Mouse (Mus musculus) hindbrain, embryonic 11.5 days (tissue): ENCODE measurements around the gene Serpinb6b. TPM values are rescaled to one million over a fixed set of nuclear protein-coding genes. Genes with fewer than 3 reads are reported as not detected.

ENCODE experiments used
- ATAC-seq: fragments of 200-750 bp; cut with Nextera tagmentation; 2 replicates; pipeline ENCODE4 v1.8.0; 2017; ENCODE audit warnings: mild to moderate bottlenecking, moderate TSS enrichment, moderate library complexity; ENCODE audit not compliant: low FRiP score
- DNase-seq: peaks from one replicate; pipeline ENCODE4 v3.0.0-alpha.2; 2015; ENCODE audit warnings: low spot score
- H3K27ac ChIP-seq: fragments of 300-500 bp; sonication (generic); 2 replicates; pipeline ENCODE4 v1.5.1; 2014; ENCODE audit warnings: mild to moderate bottlenecking, low read depth, low read length
- H3K27me3 ChIP-seq: fragments of 300-500 bp; sonication (generic); 2 replicates; pipeline ENCODE4 v1.6.1; 2014; ENCODE audit warnings: mild to moderate bottlenecking, low read length, moderate library complexity, mixed read lengths; ENCODE audit not compliant: control insufficient read depth, insufficient read depth
- H3K36me3 ChIP-seq: fragments of 300-500 bp; sonication (generic); 2 replicates; pipeline ENCODE4 v1.6.1; 2014; ENCODE audit warnings: mild to moderate bottlenecking, low read length, moderate library complexity, mixed read lengths; ENCODE audit not compliant: control insufficient read depth, insufficient read depth
- H3K4me1 ChIP-seq: fragments of 300-500 bp; sonication (generic); replicated peaks from 2 replicates; pipeline ENCODE4 v1.6.1; 2014; ENCODE audit warnings: low read length, mixed read lengths; ENCODE audit not compliant: control insufficient read depth, insufficient read depth
- H3K4me2 ChIP-seq: fragments of 300-500 bp; sonication (generic); replicated peaks from 2 replicates; pipeline ENCODE4 v1.6.1; 2014; ENCODE audit warnings: mild to moderate bottlenecking, low read depth, low read length
- H3K4me3 ChIP-seq: fragments of 300-500 bp; sonication (generic); 2 replicates; pipeline ENCODE4 v1.5.1; 2014; ENCODE audit warnings: low read depth, low read length
- H3K9ac ChIP-seq: fragments of 300-500 bp; sonication (generic); 2 replicates; pipeline ENCODE4 v1.6.1; 2014; ENCODE audit warnings: low read depth, low read length
- H3K9me3 ChIP-seq: fragments of 300-500 bp; sonication (generic); 2 replicates; pipeline ENCODE4 v1.6.1; 2016; ENCODE audit warnings: low read length; ENCODE audit not compliant: control insufficient read depth
- WGBS: fragments of 180-500 bp; shearing (Covaris S2); extraction: QIAGEN DNeasy Blood & Tissue Kit; methylation state at CpG from one replicate; pipeline ENCODE4 v1.1.7; 2014; 5-methylcytosine and 5-hydroxymethylcytosine counted together
- polyA plus RNA-seq: library from polyadenylated mRNA; unstranded; fragments of >200 nt; fragmentation: Nextera tagmentation; extraction: Ambion mirVana; gene quantifications from 2 replicates; pipeline ENCODE4 v1.2.1, GENCODE M21; 2014

The Serpinb6b gene
- polyA plus RNA-seq, 1 experiment from 2014 or later: 0.76 TPM

GRCm38 (mm10) chr13:33006555-33006954 is 41.5 kb downstream of the Serpinb6b start:
- H3K36me3 ChIP-seq: no peaks in the 10 kb centered on the region
- H3K4me2 ChIP-seq: no peak overlapping the region
- DNase-seq: no peak
- no peak for ATAC-seq
- 90% methylated on average over 3 of the region's 3 CpGs for WGBS
- H3K4me3 ChIP-seq: no peak overlapping the region
- H3K27ac ChIP-seq: no peak overlapping the region
- H3K4me1 ChIP-seq: no peaks in the 10 kb centered on the region
- H3K27me3 ChIP-seq: no peaks in the 10 kb centered on the region
- H3K9me3 ChIP-seq: no peaks in the 10 kb centered on the region
- H3K9ac ChIP-seq: no peak overlapping the region

- no peak overlapping the region for H3K4me3 ChIP-seq
- H3K4me2 ChIP-seq: no peak overlapping the region
- H3K27ac ChIP-seq: no peak overlapping the region
- H3K9me3 ChIP-seq: no peaks in the 10 kb centered on the region
- ATAC-seq: no peak
- no peaks in the 10 kb centered on the region for H3K27me3 ChIP-seq
- DNase-seq: no peak
- no peak overlapping the region for H3K9ac ChIP-seq
- 85% methylated on average over 1 of the region's 1 CpGs for WGBS
- H3K4me1 ChIP-seq: no peaks in the 10 kb centered on the region
- H3K36me3 ChIP-seq: no peaks in the 10 kb centered on the region
Measured at GRCm38 (mm10) chr13:33012395-33012794, 47.4 kb downstream of the Serpinb6b start.

- Histone ChIP-seq H3K9ac (no peak overlapping the region), H3K4me1 (no peaks in the 10 kb centered on the region), H3K36me3 (no peaks in the 10 kb centered on the region), H3K9me3 (no peaks in the 10 kb centered on the region), H3K27me3 (no peaks in the 10 kb centered on the region), H3K4me3 (no peak overlapping the region), H3K27ac (no peak overlapping the region), H3K4me2 (no peak overlapping the region)
- no peak for ATAC-seq
- WGBS: 61% methylated on average over 2 of the region's 2 CpGs
- DNase-seq: no peak
Measured at GRCm38 (mm10) chr13:33013271-33013670, 48.3 kb downstream of the Serpinb6b start.

GRCm38 (mm10) chr13:33022371-33022770 is 57.4 kb downstream of the Serpinb6b start:
- Histone ChIP-seq H3K9ac (no peak overlapping the region), H3K4me2 (no peak overlapping the region), H3K4me1 (no peaks in the 10 kb centered on the region), H3K27ac (no peak overlapping the region), H3K27me3 (no peaks in the 10 kb centered on the region), H3K36me3 (no peaks in the 10 kb centered on the region), H3K4me3 (no peak overlapping the region), H3K9me3 (no peaks in the 10 kb centered on the region)
- WGBS: 97% methylated on average over 1 of the region's 1 CpGs
- DNase-seq (no peak), ATAC-seq (no peak)

- Histone ChIP-seq H3K4me1 (no peaks in the 10 kb centered on the region), H3K27ac (no peak overlapping the region), H3K9ac (no peak overlapping the region), H3K36me3 (no peaks in the 10 kb centered on the region), H3K27me3 (no peaks in the 10 kb centered on the region), H3K4me2 (no peak overlapping the region), H3K4me3 (no peak overlapping the region), H3K9me3 (no peaks in the 10 kb centered on the region)
- WGBS: 78% methylated on average over 1 of the region's 1 CpGs
- no peak for ATAC-seq
- no peak for DNase-seq
Measured at GRCm38 (mm10) chr13:33026427-33027057, 61.5 kb downstream of the Serpinb6b start.

GRCm38 (mm10) chr13:33027244-33027643 is 62.2 kb downstream of the Serpinb6b start, which contains the start of gene Serpinb9b:
Serpinb9b (plus strand) TSS chr13:33027416.
- no peaks in the 10 kb centered on the region for H3K9me3 ChIP-seq

GRCm38 (mm10) chr13:33028146-33028545 is 63.1 kb downstream of the Serpinb6b start:
- WGBS: 62% methylated on average over 2 of the region's 2 CpGs
- Histone ChIP-seq H3K9ac (no peak overlapping the region), H3K4me1 (no peaks in the 10 kb centered on the region), H3K4me2 (no peak overlapping the region), H3K9me3 (no peaks in the 10 kb centered on the region), H3K4me3 (no peak overlapping the region), H3K27me3 (no peaks in the 10 kb centered on the region), H3K36me3 (no peaks in the 10 kb centered on the region), H3K27ac (no peak overlapping the region)
- no peak for DNase-seq
- ATAC-seq: no peak

More at GRCm38 (mm10) chr13:33027244-33027643, 62.2 kb downstream of the Serpinb6b start, which contains the start of gene Serpinb9b:
- no peak within 1 kb of the TSS for H3K4me2 ChIP-seq
- no peak within 1 kb of the TSS for H3K27ac ChIP-seq
- H3K27me3 ChIP-seq: no peaks in the 10 kb centered on the region
- no peaks in the 10 kb centered on the region for H3K4me1 ChIP-seq
- WGBS: 88% methylated on average over 2 of the region's 2 CpGs
- ATAC-seq: no peak
- H3K4me3 ChIP-seq: no peak within 1 kb of the TSS
- no peak within 1 kb of the TSS for H3K9ac ChIP-seq
- DNase-seq: no peak
- H3K36me3 ChIP-seq: no peaks in the 10 kb centered on the region

- Histone ChIP-seq H3K9me3 (no peaks in the 10 kb centered on the region), H3K4me1 (no peaks in the 10 kb centered on the region), H3K4me3 (no peak overlapping the region), H3K36me3 (no peaks in the 10 kb centered on the region), H3K9ac (no peak overlapping the region), H3K27ac (no peak overlapping the region), H3K27me3 (no peaks in the 10 kb centered on the region), H3K4me2 (no peak overlapping the region)
- WGBS: 72% methylated on average over 2 of the region's 2 CpGs
- ATAC-seq: no peak
- no peak for DNase-seq
Measured at GRCm38 (mm10) chr13:33028550-33028949, 63.5 kb downstream of the Serpinb6b start.
